Mouse (Mus musculus) forebrain, embryonic 12.5 days (tissue): ENCODE results near the gene Ushbp1. TPM values are rescaled to one million over a fixed set of nuclear protein-coding genes. Genes with fewer than 3 reads are reported as not detected.
"Not testable (repeated sequence)": the region's sequence is repeated elsewhere in the genome, so short reads cannot be mapped to it uniquely, and the experiment has no call there.

Source experiments
- ATAC-seq: fragments of 200-750 bp; cut with Nextera tagmentation; 2 replicates; pipeline ENCODE4 v1.8.0; 2017; ENCODE audit warnings: moderate TSS enrichment; ENCODE audit not compliant: low FRiP score
- H3K27ac ChIP-seq: fragments of 300-500 bp; sonication (generic); 2 replicates; pipeline ENCODE4 v1.5.1; 2016; ENCODE audit warnings: mild to moderate bottlenecking
- H3K27me3 ChIP-seq: fragments of 300-500 bp; sonication (generic); 2 replicates; pipeline ENCODE4 v1.6.1; 2016; ENCODE audit warnings: mild to moderate bottlenecking
- H3K36me3 ChIP-seq: fragments of 300-500 bp; sonication (generic); replicated peaks from 2 replicates; pipeline ENCODE4 v1.6.1; 2016; ENCODE audit warnings: mild to moderate bottlenecking
- H3K4me1 ChIP-seq: fragments of 300-500 bp; sonication (generic); 2 replicates; pipeline ENCODE4 v1.6.1; 2016
- H3K4me2 ChIP-seq: fragments of 300-500 bp; sonication (generic); 2 replicates; pipeline ENCODE4 v1.6.1; 2016; ENCODE audit warnings: mild to moderate bottlenecking, moderate library complexity
- H3K4me3 ChIP-seq: fragments of 300-500 bp; sonication (generic); replicated peaks from 2 replicates; pipeline ENCODE4 v1.5.1; 2016; ENCODE audit warnings: mild to moderate bottlenecking
- H3K9ac ChIP-seq: fragments of 300-500 bp; sonication (generic); 2 replicates; pipeline ENCODE4 v1.6.1; 2016; ENCODE audit warnings: mild to moderate bottlenecking
- H3K9me3 ChIP-seq: fragments of 300-500 bp; sonication (generic); 2 replicates; pipeline ENCODE4 v1.6.1; 2016
- WGBS: fragments of 180-500 bp; shearing (Covaris S2); methylation state at CpG from one replicate; pipeline ENCODE4 v1.1.7; 2016; 5-methylcytosine and 5-hydroxymethylcytosine counted together
- polyA plus RNA-seq: library from polyadenylated mRNA; unstranded; fragments of >200 nt; fragmentation: Nextera tagmentation; extraction: Ambion mirVana; gene quantifications from 2 replicates; pipeline ENCODE4 v1.2.1, GENCODE M21; 2016

The Ushbp1 gene
- 3.2 and 4.6 TPM in 2 replicates for polyA plus RNA-seq

DNA sequence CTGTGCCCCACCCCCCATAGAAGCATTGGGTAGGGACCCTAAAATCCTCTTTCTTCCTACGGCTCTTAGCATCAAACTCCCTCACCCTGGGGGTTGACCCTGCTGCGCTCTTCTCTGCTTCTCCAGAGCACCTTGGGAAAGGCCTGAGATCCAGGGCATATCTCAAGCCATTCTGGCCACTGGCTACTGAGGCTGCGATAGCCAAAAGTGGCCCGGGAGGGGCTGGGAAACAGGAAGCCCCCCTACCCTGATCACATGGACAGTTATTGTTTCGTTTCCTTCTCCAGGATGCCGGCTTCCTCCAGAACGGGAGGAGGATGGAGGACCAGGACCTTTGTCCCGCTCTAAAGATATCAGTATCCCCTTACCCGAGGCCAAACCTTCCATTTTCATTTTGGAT, at the start of gene Ushbp1:
TSS of gene Ushbp1 (minus strand) at position 174 of the 400 bp plus-strand sequence.
- Histone ChIP-seq H3K9me3 (no peaks in the 10 kb centered on the region), H3K4me2 (peak within 1 kb of the TSS; percentile 69), H3K9ac (no peak within 1 kb of the TSS), H3K4me1 (peaks cover 14% of the 10 kb centered on the region), H3K27ac (peak within 1 kb of the TSS; percentile 51), H3K27me3 (peaks cover 8% of the 10 kb centered on the region; the same call in 1 of the 2 replicates), H3K36me3 (peaks cover 23% of the 10 kb centered on the region), H3K4me3 (peak within 1 kb of the TSS; percentile 78)
- no peak for ATAC-seq
- 92% methylated on average over 9 of the region's 9 CpGs for WGBS

DNA sequence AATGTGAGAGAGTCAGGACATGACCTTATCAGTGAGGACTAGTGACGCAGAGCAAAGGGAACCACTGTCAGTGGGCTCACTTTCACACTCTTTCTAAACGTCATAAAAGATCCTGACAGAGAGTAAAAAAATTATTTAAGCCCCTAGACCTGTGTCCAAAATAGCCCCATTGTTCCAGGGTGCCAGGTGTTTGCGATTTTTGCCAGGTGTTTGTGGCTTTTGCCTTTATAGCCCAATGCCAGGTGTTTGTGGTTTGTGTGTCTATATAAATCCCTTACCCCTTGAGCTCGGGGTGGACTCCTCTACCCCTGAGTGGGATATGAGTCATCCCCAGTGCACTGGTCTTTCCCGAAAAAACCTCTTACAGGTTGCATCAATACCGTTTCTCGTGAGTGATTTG, 49.5 kb upstream of the Ushbp1 start:
- Histone ChIP-seq H3K9me3 (no peaks in the 10 kb centered on the region), H3K9ac (no peak overlapping the region), H3K4me1 (no peaks in the 10 kb centered on the region), H3K4me3 (no peak overlapping the region), H3K36me3 (no peaks in the 10 kb centered on the region), H3K27me3 (peaks cover 11% of the 10 kb centered on the region), H3K4me2 (no peak overlapping the region), H3K27ac (no peak overlapping the region)
- 92% methylated on average over 7 of the region's 7 CpGs for WGBS
- ATAC-seq: no peak

DNA sequence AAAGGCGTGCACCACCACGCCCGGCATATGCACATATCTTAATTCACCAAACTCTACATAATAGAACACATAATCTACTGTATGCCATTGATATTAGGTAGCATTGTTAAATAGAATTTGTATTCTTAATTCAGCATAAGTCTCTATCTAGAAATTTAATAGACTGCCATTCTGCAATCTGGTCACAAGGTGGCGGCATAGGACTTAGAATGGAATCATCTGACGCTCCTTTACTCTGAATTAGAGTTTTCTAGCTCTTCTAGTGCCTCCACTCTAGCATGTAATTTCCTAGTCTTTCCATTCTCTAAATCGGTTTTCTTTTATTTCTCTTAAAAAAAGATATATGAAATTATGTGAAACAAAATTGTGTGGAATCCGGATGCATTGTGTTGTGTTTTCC, 45.8 kb upstream of the Ushbp1 start:
- Histone ChIP-seq H3K27me3 (peaks cover 11% of the 10 kb centered on the region), H3K9me3 (no peaks in the 10 kb centered on the region), H3K4me2 (no peak overlapping the region), H3K9ac (no peak overlapping the region), H3K4me1 (no peaks in the 10 kb centered on the region), H3K36me3 (no peaks in the 10 kb centered on the region), H3K27ac (no peak overlapping the region), H3K4me3 (no peak overlapping the region)
- 2% methylated on average over 7 of the region's 7 CpGs for WGBS
- no peak for ATAC-seq

DNA sequence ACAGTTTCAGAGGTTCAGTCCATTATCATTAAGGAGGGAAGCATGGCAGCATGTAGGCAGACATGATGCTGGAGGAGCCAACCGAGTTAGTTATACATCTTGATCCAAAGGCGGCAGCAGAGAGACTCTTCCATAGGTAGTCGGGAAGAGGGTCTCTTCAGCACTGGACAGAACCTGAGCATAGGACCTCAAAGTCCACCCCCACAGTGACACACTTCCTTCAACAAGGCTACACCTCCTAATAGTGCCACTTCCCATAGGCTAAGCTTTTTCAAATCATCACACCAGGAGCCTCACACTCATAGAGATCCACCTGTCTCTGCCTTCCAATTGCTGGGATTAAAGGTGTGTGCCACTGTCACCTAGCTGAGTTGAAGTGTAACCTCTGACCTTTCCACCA, 41.4 kb upstream of the Ushbp1 start:
- no peaks in the 10 kb centered on the region for H3K4me1 ChIP-seq
- no peak overlapping the region for H3K27ac ChIP-seq
- H3K36me3 ChIP-seq: no peaks in the 10 kb centered on the region
- H3K4me3 ChIP-seq: no peak overlapping the region
- no peak for ATAC-seq
- peaks cover 3% of the 10 kb centered on the region for H3K27me3 ChIP-seq
- WGBS: 59% methylated on average over 3 of the region's 3 CpGs
- H3K4me2 ChIP-seq: no peak overlapping the region
- H3K9ac ChIP-seq: no peak overlapping the region
- H3K9me3 ChIP-seq: 0 out of 2 replicates have a peak, but pooled peaks cover 2% of the 10 kb centered on the region

DNA sequence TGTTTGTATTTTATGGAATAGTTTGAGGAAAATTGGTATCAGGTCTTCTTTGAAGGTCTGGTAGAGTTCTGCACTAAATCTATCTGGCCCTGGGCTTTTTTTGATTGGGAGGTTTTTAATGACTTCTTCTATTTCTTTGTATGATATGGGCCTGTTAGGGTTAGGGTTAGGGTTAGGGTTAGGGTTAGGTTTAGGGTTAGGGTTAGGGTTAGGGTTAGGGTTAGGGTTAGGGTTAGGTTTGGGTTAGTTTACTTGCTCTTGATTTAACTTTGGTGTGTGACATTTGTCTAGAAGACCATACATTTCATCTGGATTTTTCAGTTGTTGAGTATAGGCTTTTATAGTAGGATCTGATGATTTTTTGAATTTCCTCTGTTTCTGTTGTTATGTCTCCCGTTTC, 37.3 kb upstream of the Ushbp1 start:
- H3K27me3 ChIP-seq, H3K4me3 ChIP-seq, ATAC-seq, H3K9ac ChIP-seq, H3K9me3 ChIP-seq, H3K4me1 ChIP-seq, H3K4me2 ChIP-seq, H3K27ac ChIP-seq, H3K36me3 ChIP-seq: not testable (repeated sequence)
- 85% methylated on average over 1 of the region's 1 CpGs for WGBS

DNA sequence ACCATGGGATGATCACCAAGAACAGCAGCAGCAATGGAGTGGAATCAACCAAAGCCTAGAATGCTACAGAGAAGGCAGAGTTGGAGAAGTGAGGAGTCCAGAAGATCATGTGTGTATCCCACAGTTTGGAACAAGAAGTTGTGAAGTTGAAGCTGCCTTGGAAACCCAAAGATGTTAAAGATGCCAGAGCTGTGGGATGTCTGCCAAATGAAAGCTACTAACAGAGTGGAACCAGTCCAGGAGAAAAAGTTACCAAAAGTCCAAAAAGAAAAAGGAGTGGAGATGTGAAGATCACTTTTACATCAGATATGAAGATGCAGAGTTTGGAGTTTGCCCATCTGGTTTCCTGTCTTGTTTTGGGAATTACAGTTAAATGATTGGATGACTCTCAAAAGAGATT, 26.5 kb upstream of the Ushbp1 start:
- no peak overlapping the region for H3K4me3 ChIP-seq

DNA sequence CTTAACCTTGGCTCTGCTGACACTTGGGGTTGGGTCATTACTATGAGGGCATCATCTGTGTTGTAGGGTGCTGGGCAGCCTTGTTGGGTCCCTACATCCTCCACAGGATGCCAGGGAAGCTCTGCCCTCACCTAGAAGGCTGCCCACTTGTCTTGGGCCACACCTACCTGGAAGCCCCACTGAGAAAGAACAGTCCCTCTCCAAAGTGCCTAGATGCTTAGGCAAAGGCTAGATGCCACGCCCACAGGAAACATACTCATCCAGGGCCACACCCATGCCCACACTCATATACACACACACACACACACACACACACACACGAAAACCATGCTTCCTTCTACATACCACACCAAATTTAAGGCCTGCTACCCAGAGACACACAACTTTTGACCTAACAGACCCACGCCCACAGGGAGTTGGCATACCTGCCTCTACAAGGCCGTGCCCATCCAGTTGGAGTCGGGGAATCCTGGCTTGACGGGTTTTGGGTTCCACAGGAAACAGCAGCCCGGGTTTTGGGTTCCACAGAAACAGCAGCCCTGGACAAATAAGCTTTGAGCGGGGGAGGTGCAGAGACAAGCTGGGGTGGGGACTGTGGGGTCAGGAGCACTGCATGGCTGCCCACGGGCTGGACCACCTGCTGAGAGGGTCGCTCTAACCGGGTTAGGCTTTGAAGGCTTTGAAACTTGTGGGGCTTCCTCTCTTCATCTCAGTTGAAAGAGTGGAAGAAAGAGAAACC, 16.1 kb upstream of the Ushbp1 start:
- H3K4me2 ChIP-seq: no peak overlapping the region
- ATAC-seq: no peak
- WGBS: 48% methylated on average over 11 of the region's 11 CpGs

More for the DNA sequence above, 26.5 kb upstream of the Ushbp1 start:
- ATAC-seq: no peak
- Histone ChIP-seq H3K9me3 (peaks cover 6% of the 10 kb centered on the region; the same call in 1 of the 2 replicates), H3K4me1 (no peaks in the 10 kb centered on the region), H3K27ac (no peak overlapping the region), H3K9ac (no peak overlapping the region), H3K4me2 (no peak overlapping the region), H3K27me3 (no peaks in the 10 kb centered on the region), H3K36me3 (no peaks in the 10 kb centered on the region)

DNA sequence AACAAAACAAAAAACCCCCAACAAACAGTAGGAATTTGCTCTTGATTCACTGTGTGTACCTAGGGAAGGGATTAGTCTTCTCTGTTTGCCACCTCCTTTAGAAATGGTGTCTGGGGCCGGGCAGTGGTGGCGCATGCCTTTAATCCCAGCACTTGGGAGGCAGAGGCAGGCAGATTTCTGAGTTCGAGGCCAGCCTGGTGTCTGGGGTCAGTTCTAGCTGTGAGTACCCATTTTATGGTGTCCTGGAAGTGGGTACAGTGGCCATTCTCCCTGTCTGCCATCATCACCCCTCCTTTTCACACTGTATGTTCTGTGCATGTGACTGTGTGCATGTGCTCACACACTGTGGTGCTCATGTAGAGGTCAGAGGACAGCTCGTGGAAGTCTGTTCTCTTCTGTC, 12.6 kb upstream of the Ushbp1 start:
- H3K4me2 ChIP-seq: no peak overlapping the region
- no peak overlapping the region for H3K4me3 ChIP-seq
- peaks cover 25% of the 10 kb centered on the region for H3K4me1 ChIP-seq
- H3K27me3 ChIP-seq: 0 out of 2 replicates have a peak, but pooled peaks cover 4% of the 10 kb centered on the region
- peaks cover 31% of the 10 kb centered on the region for H3K36me3 ChIP-seq
- 92% methylated on average over 4 of the region's 4 CpGs for WGBS
- H3K27ac ChIP-seq: no peak overlapping the region
- H3K9ac ChIP-seq: no peak overlapping the region
- no peaks in the 10 kb centered on the region for H3K9me3 ChIP-seq
- no peak for ATAC-seq

More for the DNA sequence above, 16.1 kb upstream of the Ushbp1 start:
- Histone ChIP-seq H3K36me3 (peaks cover 31% of the 10 kb centered on the region), H3K27ac (no peak overlapping the region), H3K4me1 (peaks cover 13% of the 10 kb centered on the region), H3K4me3 (no peak overlapping the region), H3K27me3 (0 out of 2 replicates have a peak, but pooled peaks cover 7% of the 10 kb centered on the region), H3K9ac (no peak overlapping the region), H3K9me3 (no peaks in the 10 kb centered on the region)

DNA sequence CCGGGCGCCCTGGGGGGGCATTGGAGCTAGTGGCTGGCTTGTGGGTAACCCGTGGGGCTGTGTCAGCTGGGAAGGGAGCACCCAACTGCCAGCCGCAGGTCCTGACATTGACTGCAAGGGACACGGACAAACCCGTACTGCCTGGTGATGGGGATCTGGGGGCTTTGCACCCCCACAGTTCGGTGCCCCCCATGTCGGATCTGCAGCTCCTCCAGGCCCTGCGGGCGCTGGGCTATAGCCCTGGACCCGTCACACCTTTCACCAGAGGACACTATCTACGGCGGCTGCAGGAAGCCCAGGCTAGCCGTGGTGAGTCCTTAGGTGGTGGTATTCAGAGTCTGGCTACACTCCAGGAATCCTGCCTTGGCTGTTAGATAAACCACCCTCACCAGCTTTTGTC, 11.8 kb upstream of the Ushbp1 start:
- peaks cover 31% of the 10 kb centered on the region for H3K36me3 ChIP-seq
- peak overlapping the region; percentile 66 for H3K4me3 ChIP-seq
- H3K4me2 ChIP-seq: no peak overlapping the region
- H3K9me3 ChIP-seq: no peaks in the 10 kb centered on the region
- WGBS: 92% methylated on average over 14 of the region's 14 CpGs
- peaks cover 25% of the 10 kb centered on the region for H3K4me1 ChIP-seq
- H3K27ac ChIP-seq: no peak overlapping the region
- peak overlapping the region; percentile 33; the same call in 1 of the 2 replicates for H3K9ac ChIP-seq
- ATAC-seq: no peak
- 0 out of 2 replicates have a peak, but pooled peaks cover 4% of the 10 kb centered on the region for H3K27me3 ChIP-seq

DNA sequence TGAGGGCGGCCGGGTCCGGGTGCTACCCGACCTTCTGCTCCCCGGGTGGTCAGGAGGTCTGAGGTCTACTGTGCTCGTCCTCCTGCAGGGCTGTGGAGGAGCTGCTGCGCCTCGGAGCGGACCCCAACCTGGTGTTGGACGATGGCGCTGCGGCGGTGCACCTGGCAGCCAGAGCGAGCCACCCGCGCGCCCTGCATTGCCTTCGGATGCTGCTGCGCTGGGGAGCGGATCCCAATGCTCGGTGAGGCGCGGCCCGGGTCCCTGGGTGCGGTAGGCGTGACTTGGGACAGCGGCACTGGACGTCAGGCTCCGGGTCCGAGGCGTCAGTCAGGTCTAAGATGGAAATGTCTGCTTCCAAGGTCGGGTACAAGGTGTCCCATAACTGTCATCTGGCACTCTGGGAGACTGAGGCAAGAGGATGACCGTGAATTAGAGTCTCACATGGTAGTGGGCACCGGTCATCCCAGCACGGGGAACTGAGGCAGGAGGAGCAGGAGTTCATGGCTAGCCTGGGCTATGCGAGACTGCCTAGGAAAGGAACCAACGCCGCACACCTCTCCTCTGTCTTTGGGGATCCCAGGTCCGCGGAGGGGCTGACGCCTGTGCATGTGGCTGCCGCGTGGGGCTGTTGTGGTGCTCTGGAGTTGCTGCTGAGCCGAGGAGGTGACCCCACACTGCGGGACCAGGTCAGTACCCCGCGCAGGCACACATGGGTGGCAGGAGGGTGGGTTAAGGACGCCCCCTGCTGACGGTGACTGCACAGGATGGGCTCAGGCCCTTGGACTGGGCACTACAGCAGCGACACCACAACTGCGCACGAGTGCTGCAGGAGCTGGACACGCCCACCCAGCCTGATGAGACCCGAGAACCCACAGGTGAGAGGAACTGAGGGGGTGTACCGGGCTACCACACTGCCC, 10.8 kb upstream of the Ushbp1 start:
- Histone ChIP-seq H3K9me3 (no peaks in the 10 kb centered on the region), H3K36me3 (peaks cover 34% of the 10 kb centered on the region), H3K4me3 (peak overlapping the region; percentile 66), H3K9ac (peak overlapping the region; percentile 71), H3K27ac (peak overlapping the region; percentile 68), H3K4me1 (peaks cover 20% of the 10 kb centered on the region), H3K27me3 (0 out of 2 replicates have a peak, but pooled peaks cover 2% of the 10 kb centered on the region), H3K4me2 (peak overlapping the region; percentile 70)
- peak; percentile 81 for ATAC-seq
- WGBS: under 1% methylated on average over 55 of the region's 55 CpGs

DNA sequence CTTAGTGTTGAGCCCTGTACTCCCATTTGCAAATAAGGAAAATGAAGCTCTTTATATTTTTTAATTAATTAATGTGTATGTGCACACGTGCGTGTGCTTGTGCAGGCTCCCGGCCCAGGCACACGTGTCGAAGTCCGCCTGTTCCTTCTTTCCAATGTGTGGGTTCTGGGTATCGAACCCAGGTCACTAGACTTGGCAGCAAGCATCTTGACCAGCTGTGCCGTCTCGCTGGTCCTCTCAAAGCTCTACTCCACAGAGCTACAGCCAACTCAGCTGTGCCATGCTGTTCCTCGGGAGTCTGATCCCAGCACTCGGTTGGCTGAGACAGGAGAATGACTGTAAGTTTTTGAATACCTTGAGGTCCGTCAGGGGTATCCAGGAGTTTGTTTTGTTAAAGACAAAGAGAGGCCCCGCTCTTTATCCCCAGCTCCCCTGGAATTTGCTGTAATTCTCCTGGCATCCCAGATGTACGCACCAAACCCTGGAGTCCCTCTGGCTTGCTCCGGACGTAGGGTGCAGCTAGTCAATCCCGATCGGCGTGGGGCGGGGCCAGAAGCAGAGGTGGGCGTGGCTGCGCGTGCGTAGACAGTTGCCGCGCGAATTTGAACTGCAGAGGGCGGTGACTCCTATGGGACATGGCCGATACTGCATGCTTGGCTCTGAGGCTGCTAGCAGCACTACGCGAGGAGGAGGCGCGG, 9.9 kb upstream of the Ushbp1 start, which contains the start of gene Ankle1:
TSS of gene Ankle1 (plus strand) at position 610 of the 698 bp plus-strand sequence.
- Histone ChIP-seq H3K36me3 (peaks cover 38% of the 10 kb centered on the region), H3K9ac (peak within 1 kb of the TSS; percentile 71), H3K9me3 (no peaks in the 10 kb centered on the region), H3K4me1 (peaks cover 20% of the 10 kb centered on the region), H3K27me3 (no peaks in the 10 kb centered on the region), H3K4me3 (peak within 1 kb of the TSS; percentile 66), H3K4me2 (peak within 1 kb of the TSS; percentile 70), H3K27ac (peak within 1 kb of the TSS; percentile 68)
- ATAC-seq: peak; percentile 92
- 17% methylated on average over 33 of the region's 33 CpGs for WGBS

DNA sequence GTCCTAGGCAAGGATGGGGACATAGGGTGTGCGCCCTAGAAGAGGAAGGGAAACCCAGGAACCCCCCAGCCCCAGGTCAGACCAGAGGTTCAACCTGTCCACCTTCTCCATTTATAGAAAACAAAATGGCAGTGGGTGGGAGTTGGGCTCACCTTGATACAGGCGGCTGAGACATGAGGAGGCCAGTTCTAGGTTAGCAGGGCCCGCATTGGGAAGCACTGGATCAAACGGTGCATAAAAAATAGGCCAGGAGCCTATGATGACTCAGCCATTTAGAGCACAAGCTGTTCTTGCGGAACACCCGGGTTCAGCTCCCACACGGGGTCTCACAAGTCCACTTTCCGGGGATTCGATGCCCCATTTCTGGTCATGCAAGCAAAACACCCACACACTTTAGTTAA, 9.3 kb upstream of the Ushbp1 start:
- H3K27me3 ChIP-seq: no peaks in the 10 kb centered on the region
- peaks cover 40% of the 10 kb centered on the region for H3K36me3 ChIP-seq
- H3K4me1 ChIP-seq: peaks cover 20% of the 10 kb centered on the region
- no peak overlapping the region; the same call in 1 of the 2 replicates for H3K4me2 ChIP-seq
- peak overlapping the region; percentile 66; the same call in 1 of the 2 replicates for H3K4me3 ChIP-seq
- no peak for ATAC-seq
- no peak overlapping the region for H3K27ac ChIP-seq
- H3K9ac ChIP-seq: no peak overlapping the region
- 86% methylated on average over 9 of the region's 9 CpGs for WGBS
- H3K9me3 ChIP-seq: no peaks in the 10 kb centered on the region
